Mouse (Mus musculus) adrenal gland, adult 2 months (tissue): Measurements from ENCODE around the gene Bid. TPM values are rescaled to one million over a fixed set of nuclear protein-coding genes. Genes with fewer than 3 reads are reported as not detected.
"Not testable (repeated sequence)": the region's sequence is repeated elsewhere in the genome, so short reads cannot be mapped to it uniquely, and the experiment has no call there.

Experiments
- DNase-seq: peaks from one replicate; pipeline ENCODE4 v3.0.0; 2021
- polyA plus RNA-seq: library from polyadenylated mRNA; depleted of rRNA; stranded (reverse); fragments of >200 nt; gene quantifications from 2 replicates; pipeline ENCODE4 v1.2.3, GENCODE M21; 2012
- total RNA-seq, 2 experiments: library from RNA; stranded (reverse); gene quantifications; 2 replicates each; pipeline ENCODE4 v1.2.3; 2021

The Bid gene
- total and polyA plus RNA-seq, 3 experiments = 3.0 to 4.7 (median 3.5) TPM

DNA sequence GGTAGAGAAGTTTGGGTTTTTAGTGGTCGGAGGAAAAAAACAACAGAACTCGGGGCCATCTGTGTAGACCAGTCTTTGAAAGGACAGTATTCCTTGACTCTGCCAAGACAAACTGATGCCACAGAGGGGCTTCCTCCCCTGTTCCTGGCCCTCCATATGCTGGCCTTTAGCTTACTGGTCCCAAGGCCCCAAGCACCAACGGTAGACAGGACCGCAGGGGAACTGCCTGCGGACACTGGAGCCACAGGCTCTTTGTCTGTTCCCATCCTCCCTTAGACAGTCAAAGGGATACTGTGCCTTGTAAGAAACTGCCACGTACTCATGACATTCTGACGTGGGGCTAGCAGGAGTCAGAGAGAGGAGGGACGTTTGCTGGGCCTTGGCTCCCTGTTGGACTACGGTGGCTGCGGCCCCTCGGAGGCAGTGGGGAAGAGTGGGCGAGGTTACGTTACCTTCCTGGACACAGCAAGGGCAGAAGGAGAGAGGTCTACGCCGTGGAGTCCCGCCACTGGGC, 20.5 kb upstream of the Bid start:
- DNase-seq = no peak

DNA sequence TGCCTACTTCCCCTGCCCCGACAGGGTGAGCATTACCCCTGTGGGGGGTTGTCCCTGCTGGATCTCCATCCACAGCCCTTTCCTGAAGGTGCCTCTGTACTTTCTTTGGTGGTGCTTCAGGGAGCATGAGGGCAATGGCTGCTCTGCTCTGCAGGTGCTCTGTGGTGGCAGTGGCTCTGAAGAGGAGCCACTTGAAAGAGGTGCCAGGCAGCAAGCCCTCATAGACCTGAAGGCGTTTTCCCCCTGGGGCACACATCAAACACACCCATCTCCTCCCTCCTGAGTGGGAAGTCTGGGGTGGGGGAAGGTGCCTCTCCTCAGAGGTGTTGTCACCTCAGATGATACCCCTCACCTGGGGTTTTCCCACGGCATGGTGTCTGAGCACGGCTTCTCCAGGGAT, 17.5 kb upstream of the Bid start:
- DNase-seq = no peak

DNA sequence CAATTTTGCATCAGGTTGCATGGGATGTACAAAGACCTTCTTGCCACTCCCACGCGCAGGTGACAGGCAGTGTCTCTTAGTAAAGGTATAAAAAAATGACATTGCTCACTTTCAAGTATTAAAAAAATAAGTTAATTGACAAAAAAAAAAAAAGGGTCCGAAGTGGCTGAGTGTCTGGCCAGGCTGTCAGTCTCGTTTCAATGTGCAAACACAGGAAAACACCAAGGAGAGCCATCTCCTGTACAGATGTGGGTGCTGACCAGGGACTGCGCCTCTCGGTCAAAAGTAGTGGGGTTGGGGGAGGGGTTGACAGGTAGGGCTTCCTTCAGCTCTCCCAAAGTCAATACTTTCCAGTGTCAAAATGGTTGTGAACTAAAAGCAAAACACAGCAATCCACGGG, 17.0 kb upstream of the Bid start:
- DNase-seq = no peak

DNA sequence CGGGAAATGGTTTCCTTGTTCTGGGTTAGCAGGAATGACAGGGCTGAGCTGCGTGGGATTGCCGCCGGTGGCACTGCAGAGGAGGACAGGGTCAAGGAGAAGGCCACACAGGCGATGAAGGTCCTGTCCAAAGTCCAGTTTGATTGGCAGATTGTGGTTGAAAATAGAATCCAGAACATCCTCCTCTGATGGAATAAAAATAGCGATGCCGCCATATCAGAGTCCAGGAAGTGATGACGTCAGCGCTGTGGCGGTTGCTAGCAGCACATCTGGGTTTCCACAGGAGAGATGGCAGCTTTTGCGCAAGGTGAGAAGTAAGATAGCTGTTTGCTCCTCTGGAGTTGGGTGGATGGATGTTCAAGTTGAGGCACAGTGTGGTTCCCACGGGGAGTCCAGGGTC, 15.9 kb upstream of the Bid start:
- no peak for DNase-seq

DNA sequence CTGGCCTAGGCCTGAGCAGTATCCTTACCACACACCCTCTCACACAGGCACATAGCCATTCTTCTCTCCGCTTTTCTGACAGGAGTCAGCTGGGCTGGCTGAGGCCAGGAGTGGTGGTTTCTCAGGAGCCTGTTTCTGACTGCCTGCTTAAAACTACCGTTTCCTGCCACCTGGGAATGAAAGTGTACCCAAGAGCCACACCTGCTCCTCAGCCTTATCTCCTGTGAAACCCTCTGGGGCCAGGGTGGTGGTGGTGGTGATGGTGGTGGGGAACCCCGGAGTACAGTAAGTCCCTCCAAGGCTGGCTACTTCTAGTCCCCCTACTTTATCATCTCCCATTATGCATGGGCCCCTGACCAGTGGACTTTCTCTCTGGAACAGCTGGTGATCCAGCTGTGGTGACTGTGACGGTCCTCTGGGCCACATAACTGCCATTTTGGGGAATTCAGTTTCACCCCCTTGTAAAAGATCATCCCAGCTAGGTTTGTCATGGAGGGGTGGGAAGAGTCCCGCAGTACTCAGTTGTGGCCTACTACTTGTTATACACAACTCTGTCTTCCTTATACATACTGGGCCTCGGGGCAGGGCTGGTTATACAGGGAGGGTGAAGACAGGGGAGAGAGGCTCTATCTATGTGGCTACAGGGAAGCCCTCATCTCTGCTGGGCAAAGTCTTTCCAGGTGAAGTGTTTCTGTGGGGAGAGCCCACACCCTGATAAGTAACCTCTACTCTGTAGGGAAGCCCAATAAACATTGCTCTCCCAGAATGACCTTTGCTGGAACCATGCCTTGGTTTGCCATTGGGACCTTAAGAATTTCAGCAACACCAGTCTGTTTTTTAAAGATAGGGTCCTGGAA, 14.0 kb upstream of the Bid start:
- DNase-seq = no peak

DNA sequence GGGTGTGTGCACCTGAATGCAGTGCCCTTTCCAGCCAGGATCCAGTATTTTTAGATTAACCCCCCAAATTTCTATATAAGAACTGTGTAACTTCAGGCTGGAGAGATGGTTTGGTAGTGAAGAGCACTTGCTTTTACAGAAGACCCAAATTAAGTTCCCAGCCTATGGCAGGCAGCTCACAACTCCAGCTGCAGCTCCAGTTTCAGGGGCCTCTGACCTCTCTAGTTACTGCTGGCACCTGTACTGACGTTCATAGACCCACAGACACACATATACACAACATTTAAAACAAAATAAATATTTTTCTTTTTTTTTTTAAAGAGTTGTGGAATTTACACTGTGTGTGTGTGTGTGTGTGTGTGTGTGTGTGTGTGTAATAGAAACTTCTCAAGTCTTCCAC, 12.8 kb upstream of the Bid start:
- DNase-seq = no peak

DNA sequence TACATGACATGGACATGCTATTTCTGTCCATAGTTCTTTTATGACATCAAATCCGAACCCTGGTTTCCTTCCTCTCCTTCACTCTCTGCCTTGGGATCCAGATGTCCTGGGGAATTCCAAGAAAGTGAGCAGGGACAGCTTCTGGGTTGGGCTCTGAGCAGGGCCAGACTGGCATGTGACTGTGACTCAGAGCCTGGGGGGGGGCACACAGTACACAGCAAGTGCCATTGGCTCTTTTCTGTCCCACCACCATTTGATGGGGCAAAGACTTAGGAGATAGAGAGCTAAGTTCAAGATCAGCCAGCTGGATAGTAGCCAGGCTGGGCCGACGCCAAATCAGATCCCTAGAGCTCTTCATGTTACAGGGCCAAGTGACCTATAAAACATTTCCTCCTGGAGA, 11.1 kb upstream of the Bid start:
- peak; percentile 88 for DNase-seq

DNA sequence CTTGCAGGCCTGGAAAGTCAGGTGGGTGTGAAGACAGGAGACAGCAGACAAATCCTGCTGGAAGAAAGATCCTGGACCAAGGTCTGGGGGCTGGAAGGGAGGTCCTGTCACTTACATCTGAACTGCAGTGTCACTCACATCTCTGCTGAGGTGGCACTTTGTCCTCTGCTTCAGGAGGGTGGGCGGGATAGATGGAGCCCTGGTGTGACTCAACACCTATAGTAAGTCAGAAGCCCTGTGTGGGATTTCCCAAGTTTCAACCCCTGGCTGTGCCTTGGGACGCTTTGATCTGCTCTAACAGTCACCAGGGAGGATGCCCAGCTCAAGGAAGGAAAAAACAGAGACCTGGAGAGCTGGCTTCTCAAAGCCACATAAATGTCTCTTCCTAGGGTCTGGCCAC, 10.2 kb upstream of the Bid start:
- DNase-seq = no peak

DNA sequence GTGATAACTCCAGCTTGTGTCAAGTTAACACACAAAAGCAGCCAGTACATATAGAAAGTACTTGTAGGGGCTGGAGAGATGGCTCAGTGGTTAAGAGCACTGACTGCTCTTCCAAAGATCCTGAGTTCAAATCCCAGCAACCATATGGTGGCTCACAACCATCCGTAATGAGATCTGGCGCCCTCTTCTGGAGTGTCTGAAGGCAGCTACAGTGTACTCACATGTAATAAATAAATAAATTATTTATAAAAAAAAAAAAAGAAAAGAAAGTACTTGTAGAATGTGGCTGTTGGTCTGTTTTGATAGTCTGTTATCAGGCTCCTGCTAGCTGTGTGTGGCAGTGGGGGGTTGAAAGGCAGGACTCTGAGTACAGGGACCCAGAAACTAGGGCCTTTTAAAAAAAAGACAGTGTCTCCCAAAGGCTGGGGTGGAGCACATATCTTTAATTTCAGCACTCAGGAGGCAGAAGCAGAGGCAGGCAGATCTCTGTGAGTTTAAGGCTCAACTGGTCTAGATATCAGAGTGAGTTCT, 8.2 kb upstream of the Bid start:
- DNase-seq = not testable (repeated sequence)

DNA sequence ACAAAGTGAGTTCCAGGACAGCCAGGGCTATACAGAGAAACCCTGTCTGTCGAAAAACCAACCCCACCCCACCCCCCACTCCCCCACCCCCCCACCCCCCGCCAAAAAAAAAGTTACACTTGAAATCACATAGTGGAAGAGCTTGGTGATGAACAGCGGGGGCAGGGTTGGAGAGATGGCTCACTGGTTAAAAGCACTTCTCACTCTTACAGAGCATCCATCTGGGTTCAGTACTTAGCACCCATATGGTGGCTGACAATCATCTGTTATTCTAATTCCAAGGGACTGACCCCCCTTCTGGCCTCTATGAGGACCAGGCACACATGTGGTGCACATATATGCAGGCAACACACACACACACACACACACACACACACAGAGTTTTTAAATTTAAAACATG, 1.3 kb upstream of the Bid start:
- DNase-seq = no peak

DNA sequence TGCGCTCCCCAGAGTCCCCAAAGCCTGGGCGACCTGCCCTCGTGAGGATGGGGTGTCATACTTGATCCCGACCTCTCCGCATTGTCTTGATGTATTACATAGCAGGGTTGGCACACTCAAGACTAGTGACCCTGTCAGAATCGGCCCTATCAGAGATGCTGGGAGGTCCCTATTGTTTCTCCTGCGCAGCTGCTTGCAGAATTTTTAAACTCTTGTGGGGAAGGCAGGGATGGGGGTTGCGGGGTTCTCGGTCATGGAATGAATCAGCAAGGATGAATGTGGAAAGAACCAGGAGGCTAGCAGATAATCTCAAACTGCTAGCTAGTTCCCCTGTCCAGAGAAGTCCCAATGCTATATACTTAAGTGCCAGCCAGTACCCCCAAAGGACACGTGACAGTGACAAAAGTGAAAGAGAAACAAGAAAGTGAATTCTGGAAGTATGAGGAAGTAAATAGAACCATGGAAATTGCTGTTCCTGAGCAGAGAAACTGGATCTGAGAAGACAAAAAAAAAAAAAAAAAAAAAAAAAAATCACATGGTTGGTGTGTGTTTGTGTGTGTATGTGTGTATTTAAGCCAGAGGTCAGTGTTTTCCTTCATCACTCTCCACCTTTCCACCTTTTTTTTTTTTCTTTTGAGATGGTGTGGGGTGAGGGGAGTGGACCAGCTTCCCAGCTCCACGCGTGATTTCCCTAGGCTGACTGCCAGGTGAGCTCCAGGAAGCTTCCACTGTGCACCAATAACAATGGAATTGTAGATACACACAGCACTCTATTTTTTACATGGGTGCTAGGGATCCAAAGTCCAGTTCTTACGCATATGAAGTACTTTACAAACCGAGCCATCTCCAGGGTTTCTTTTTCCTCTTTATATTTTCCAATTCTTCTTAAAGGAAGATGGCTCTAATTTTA, 574 bp upstream of the Bid start:
- DNase-seq = peak; percentile 30

DNA sequence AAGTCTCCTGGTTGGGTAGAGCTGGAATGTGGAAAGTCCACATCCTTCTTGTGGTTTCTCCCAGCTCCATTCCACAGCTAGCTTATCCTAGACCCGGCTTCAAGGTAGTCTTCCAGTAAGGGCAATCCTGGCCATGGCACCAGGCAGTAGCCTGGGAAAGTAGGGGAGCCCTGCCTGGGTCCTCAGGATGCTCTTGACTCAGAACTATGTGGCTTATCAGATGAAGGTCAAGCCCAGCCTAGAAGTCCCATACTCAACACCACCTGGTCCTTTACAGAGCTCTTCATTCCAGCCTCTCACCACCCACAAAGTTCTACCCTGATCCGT, 1.0 kb downstream of the Bid start:
- DNase-seq = no peak

DNA sequence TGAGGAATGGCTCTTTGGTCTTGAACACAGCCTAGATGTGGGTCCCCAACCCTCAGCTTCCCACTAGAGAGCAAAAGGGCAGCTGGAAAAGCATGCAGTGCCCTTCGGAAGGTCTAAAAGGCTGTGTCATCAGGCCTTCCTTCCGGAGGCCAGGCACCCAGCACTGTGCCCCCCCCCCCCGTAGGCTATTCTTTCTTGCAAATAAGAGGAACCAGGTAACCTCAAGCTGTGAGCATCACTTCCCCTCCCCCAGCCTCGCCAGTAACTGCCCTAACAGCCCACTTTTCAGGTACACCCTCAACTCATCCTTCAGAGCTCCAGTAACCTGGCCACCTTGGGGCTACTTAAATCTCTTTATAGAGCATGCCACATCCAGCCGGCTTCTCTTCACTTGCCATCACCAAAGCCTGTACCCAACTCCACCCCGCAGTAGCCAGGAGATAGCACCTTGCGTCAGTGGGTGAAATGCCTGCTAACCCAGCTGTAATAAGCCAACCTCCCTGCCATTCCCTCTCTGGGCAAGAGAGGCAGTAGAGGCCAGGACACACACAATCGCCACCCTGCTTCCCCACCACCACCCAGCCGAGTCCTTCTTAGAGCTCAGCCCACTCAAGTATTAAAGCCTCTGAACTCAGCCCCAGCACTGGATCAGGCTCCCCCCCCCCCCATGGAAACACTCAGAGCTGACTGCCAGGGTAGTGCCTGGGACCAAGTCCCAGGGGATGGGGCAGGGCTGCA, 1.6 kb downstream of the Bid start:
- DNase-seq = no peak

DNA sequence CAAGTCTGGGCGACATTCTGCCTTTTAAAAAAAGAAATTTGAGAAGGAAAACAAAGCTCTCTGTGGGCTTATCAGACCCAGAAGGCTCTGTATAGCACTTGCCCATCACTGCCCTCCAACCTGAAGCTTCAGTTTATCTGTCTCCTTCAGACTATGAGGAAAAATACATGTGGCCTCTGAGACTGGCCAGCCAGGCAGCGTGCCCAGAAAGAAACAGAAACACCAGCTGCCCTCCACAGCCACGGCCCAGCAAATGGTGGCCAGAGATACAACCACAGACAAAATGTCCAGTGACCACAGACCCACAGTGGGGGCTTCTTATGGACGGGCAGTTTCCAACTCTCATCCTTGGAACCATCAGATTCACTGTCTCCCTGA, 2.1 kb downstream of the Bid start:
- DNase-seq = no peak

DNA sequence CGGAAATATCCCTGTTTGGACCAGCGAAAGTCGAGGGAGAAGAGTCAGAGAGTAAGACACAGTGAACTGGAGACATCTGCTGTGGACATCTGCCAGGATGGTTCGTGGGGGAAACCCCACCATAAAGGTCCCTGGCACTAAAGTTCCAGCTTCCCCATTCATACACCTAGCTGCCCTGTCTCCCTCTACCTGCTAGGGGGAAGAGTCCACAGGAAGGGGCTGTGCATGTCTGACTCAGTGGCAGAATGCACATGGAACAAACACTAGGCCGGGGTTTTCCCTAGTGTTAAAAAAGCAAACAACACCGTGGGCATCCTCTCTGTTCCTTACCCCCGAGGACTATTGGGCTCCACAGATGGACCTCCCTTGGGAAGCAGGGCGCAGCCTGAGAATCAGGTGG, 2.9 kb downstream of the Bid start:
- no peak for DNase-seq

DNA sequence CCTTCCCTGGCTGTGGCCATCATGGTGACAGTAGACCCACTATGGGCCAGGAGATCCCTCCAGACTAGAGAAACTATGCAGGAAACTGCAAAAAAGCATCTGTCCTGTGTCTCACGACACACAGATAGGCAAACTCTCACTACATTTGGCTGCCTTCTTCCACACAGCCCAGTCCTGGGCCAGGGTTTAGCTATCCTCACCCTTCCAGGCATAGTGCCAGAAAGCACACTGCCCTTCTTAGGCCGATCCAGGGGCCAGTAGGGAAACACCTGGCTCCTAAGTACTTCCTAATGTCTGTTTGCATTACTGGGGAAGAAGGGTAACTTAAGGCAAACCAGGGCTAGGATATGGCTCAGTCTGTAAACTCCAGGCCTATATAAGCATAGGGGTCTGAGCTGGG, 3.7 kb downstream of the Bid start:
- no peak for DNase-seq

DNA sequence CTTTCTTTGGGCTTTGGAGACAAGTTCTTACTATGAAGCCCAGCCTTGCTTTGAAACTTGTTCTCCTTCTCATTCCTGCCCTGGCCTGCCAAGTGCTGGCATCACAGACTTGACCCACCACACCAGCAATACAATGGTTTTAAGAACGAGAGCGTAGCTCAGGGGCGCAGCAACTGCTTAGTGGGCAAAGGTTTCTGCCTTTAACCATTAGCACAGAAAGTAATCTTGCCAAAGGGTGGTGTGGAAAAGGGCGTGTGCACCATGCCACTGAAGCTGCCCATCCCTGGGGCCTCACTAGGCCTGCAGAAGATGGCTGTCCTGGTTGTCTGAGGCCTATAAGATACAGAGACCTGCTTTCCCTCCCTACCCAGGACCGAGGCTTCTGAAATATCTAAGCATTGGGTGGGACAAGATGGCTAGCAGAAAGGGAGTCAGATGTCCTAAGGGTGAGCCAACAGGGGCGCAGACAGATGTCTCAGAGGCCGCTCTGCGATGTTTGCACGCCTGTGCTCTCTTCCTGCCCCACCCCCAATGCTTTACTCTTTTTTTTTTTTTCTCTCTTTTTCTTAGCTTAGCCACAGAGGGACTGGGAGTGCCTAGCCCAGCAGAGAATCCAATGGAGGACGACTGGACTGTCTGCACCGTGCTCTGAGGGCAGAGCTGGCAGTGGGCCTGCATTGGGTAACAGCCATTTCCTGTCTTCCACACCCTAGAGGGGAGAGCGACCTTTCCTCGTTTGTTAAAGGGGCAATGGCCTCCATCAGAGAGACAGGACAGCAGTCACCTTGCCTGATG, 5.2 kb downstream of the Bid start:
- DNase-seq = no peak

DNA sequence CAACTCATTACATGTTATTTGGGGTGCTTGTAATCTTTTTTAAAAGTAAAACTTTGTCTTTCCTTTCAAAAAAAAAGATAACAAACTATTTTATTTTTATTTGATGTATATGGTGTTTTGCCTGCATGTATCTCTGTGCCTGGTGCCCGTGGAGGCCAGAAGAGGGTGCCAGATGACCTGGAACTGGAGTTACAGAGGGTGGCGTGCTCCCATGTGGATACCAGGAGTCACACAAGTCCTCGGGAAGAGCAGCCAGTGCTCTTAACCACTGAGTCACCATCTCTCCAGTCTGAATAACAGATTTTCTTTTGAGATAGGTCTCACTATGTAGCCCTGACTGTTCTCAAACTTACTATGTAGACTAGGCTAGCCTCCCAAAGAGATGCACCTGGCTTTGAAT, 7.2 kb downstream of the Bid start:
- DNase-seq = no peak

DNA sequence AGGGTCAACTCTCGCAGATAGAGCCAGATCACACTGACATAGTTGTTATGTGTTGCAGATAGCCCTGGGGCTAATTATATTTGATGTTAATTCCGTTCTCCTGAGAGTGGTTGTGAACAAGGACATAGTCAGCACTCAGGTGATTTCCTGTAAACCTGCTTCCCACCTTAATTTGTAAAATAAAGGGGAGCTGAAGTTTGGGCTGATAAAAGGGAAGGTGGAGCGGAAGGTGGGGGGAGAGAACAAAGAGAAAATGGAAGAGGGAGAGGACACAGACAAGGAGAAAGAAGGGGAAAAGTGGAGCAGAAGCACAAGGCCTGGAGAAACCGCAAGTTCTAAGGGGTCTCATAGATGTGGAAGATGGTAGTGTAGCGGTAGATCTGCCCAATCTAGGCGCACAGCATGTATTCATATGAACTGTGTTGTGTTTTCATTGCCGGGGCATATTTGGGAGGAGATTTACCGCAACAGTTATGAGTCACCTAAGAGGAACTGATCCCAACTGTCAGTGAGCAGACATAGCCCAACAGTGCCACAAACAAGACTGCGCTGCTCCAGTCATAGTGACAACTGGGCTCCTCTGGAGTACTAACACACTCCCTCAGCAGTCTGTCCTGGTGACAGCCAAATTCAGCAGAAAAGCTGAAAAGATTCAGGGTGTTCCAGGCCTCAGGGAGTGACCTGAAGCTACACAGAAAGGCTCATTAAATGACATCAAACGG, 8.6 kb downstream of the Bid start:
- DNase-seq = not testable (repeated sequence)

DNA sequence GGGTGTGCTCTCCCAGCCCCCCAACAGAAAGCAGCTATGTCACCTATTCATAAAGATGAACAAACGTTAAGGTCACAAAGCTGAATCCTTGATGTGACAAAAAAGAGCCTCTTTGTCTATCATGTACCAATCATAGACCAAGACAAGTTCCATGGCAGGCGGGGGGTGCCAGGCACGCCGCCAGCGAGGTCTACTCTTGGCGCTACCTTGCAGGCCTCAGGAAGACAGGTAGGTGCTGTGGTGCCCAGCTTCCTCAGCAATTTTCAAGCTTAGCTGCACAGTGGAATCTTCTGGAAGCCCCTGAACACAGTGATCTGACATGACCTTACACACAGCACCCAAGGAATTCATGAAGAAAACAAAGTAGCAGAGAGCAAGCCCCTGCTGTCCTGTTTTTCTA, 10.1 kb downstream of the Bid start:
- DNase-seq = no peak

DNA sequence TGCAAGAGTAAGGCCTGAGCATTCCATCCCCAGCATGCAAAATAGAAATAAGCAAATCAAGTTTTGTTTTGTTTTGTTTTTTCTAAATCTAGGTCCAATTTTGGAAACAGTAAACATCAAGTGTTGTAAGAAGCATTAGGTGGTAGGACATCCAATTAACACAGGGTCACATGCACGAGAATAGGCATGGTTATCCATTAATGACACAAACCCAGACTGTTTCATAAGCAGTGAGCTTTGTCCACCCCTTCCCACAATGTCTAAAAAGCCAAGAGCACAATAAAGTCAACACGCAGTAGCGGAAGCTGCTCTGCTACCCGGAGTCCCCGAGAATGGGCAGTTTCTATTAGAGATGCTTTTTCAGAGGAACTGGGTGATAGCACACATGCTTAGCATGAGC, 11.5 kb downstream of the Bid start:
- no peak for DNase-seq
